21 mouse cellular contexts compared by ENCODE assay signal in the genomic region with DNA sequence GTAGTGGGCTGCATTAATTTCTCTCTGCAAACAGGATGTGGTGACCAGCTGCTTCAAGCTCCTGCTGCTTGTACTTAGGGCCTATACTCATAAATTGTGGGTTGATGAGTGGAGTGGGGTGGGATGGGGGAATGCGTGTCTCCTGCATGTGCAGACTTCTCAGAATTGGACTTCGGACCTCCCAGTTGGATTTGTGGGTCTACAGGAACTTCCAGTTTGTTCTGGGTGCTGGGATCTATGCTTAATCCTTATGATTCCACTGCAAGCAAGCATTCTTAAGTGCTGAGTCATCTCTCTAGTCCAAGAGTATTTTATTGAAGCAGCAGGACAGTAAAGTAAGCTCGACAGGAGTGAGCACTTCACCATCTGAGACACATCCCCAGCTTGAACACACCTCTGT. TPM values are rescaled to one million over a fixed set of nuclear protein-coding genes. Genes with fewer than 3 reads are reported as not detected.
DNase-seq lines count a peak whose midpoint lies in the region; ATAC-seq and TF ChIP-seq lines count a peak whose summit lies in the region.
"Had no signal": no experiment of that assay in that cellular context is flagged by ENCODE, and none has a peak within 500 bp of the region (broad histone marks: within the 10 kb centered on the region; RNA-seq: fewer than 3 reads in every experiment).

No protein-coding gene starts in this region.

- H3K27me3 ChIP-seq in limb, embryonic 14.5 days (ENCODE audit: control insufficient read depth, insufficient read depth, low read length), result no peaks in the 10 kb centered on the region
- H3K27me3 ChIP-seq in limb, embryonic 10.5 days (ENCODE audit: low read depth, poor library complexity, severe bottlenecking), result no peaks in the 10 kb centered on the region
- no peaks in the 10 kb centered on the region for H3K27me3 ChIP-seq in Patski
- no peaks in the 10 kb centered on the region for H3K27me3 ChIP-seq in intestine, embryonic 14.5 days (replicated peaks; ENCODE audit: control insufficient read depth, insufficient read depth, low read length)
- no peaks in the 10 kb centered on the region for H3K27me3 ChIP-seq in stomach, embryonic 16.5 days (ENCODE audit: control insufficient read depth, insufficient read depth, low read length)
- no peaks in the 10 kb centered on the region for H3K27me3 ChIP-seq in hindbrain, embryonic 14.5 days (ENCODE audit: control insufficient read depth, insufficient read depth, low read length)
- H3K27me3 ChIP-seq: midbrain, embryonic 12.5 days had no signal

- peak; percentile 16 for DNase-seq in limb, embryonic 14.5 days (ENCODE audit: low spot score)
- no peak for DNase-seq in limb, embryonic 10.5 days (ENCODE audit: low spot score)
- peak; percentile 39 for DNase-seq in Patski (ENCODE audit: low read depth, low spot score)
- DNase-seq in intestine, embryonic 14.5 days (ENCODE audit: low spot score), result peak; percentile 66
- no peak for DNase-seq in frontal cortex, postnatal 10 days (ENCODE audit: low spot score in 2 of 2)
- no peak for DNase-seq in hindbrain, embryonic 14.5 days (ENCODE audit: low spot score)
- no peak for DNase-seq in B cell, adult 2 months
- DNase-seq: cerebellum, adult 18-20 months; forebrain, postnatal 0 days; gastrocnemius, postnatal 14 days; kidney, postnatal 36 days; thymus, adult 2 months had no signal

- no peak overlapping the region for H3K4me3 ChIP-seq in limb, embryonic 14.5 days (replicated peaks; ENCODE audit: low read length)
- H3K4me3 ChIP-seq in limb, embryonic 10.5 days, result no peak overlapping the region
- no peak overlapping the region for H3K4me3 ChIP-seq in intestine, embryonic 14.5 days (ENCODE audit: low read depth, low read length)
- H3K4me3 ChIP-seq in stomach, embryonic 16.5 days (replicated peaks; ENCODE audit: low read length), result no peak overlapping the region
- H3K4me3 ChIP-seq in hindbrain, embryonic 14.5 days (replicated peaks; ENCODE audit: low read length), result no peak overlapping the region
- H3K4me3 ChIP-seq: erythroblast, embryonic 14.5 days; midbrain, embryonic 12.5 days had no signal

- no peak for ATAC-seq in limb, embryonic 14.5 days (ENCODE audit: low FRiP score, low read depth)
- ATAC-seq in Patski, result peak; percentile 62
- ATAC-seq in intestine, embryonic 14.5 days (replicated peaks; ENCODE audit: low FRiP score, low TSS enrichment, low read depth), result peak; percentile 79
- ATAC-seq in stomach, embryonic 16.5 days (ENCODE audit: insufficient read depth, low FRiP score), result peak; percentile 17; the same call in 1 of the 2 replicates
- no peak for ATAC-seq in hindbrain, embryonic 14.5 days (ENCODE audit: low FRiP score)
- ATAC-seq: CD4-positive, CD25-positive, alpha-beta regulatory T cell, adult 4 months; forebrain, postnatal 0 days; inflammation-experienced regulatory T-cells, adult 6 months had no signal

- no peak overlapping the region for H3K27ac ChIP-seq in limb, embryonic 14.5 days (replicated peaks; ENCODE audit: low read depth, low read length)
- H3K27ac ChIP-seq in limb, embryonic 10.5 days, result no peak overlapping the region
- H3K27ac ChIP-seq in intestine, embryonic 14.5 days (ENCODE audit: low read depth), result peak overlapping the region; percentile 16; the same call in 1 of the 2 replicates
- peak overlapping the region; percentile 41; the same call in 1 of the 2 replicates for H3K27ac ChIP-seq in stomach, embryonic 16.5 days (ENCODE audit: low read length)
- H3K27ac ChIP-seq in hindbrain, embryonic 14.5 days, result no peak overlapping the region
- H3K27ac ChIP-seq: macrophage; midbrain, embryonic 12.5 days had no signal

- H3K4me2 ChIP-seq in limb, embryonic 14.5 days (replicated peaks; ENCODE audit: low read depth, low read length, severe bottlenecking), result no peak overlapping the region
- H3K4me2 ChIP-seq in intestine, embryonic 14.5 days (ENCODE audit: low read length), result peak overlapping the region; percentile 18; the same call in 1 of the 2 replicates
- H3K4me2 ChIP-seq in stomach, embryonic 16.5 days (ENCODE audit: low read depth, low read length), result peak overlapping the region; percentile 16; the same call in 1 of the 2 replicates
- no peak overlapping the region for H3K4me2 ChIP-seq in hindbrain, embryonic 14.5 days (replicated peaks)
- H3K4me2 ChIP-seq: heart, embryonic 11.5 days; midbrain, embryonic 12.5 days had no signal

- in situ Hi-C loops in Patski (cut with MboI; ENCODE audit: low pct_unique_long_range_greater_than_20kb), result no loop called here

- POLR2A ChIA-PET in Patski (lab: Charles Lee), result interaction anchor here (0.9 to 1.0 kb wide), 2 partner anchors 13 to 25 kb away, joined by 3 read pairs; no protein-coding TSS in a partner anchor

- no peaks in the 10 kb centered on the region for H3K4me1 ChIP-seq in limb, embryonic 14.5 days (ENCODE audit: control insufficient read depth, insufficient read depth, low read length)
- no peaks in the 10 kb centered on the region for H3K4me1 ChIP-seq in limb, embryonic 10.5 days
- H3K4me1 ChIP-seq in intestine, embryonic 14.5 days (replicated peaks; ENCODE audit: control insufficient read depth, insufficient read depth, low read length), result peaks cover 15% of the 10 kb centered on the region; the same call in 1 of the 2 replicates
- H3K4me1 ChIP-seq in stomach, embryonic 16.5 days (ENCODE audit: control insufficient read depth, insufficient read depth, low read length), result peaks cover 23% of the 10 kb centered on the region
- H3K4me1 ChIP-seq in hindbrain, embryonic 14.5 days (replicated peaks; ENCODE audit: control insufficient read depth, insufficient read depth, low read length), result no peaks in the 10 kb centered on the region

- no peak for TF ChIP-seq POLR2A in limb, embryonic 14.5 days (IDR thresholded peaks at IDR 0.05; ENCODE audit: borderline replicate concordance, extremely low read depth, insufficient read depth, insufficient read length)

- H3K36me3 ChIP-seq in limb, embryonic 14.5 days (ENCODE audit: control insufficient read depth, insufficient read depth, low read length), result peaks cover 32% of the 10 kb centered on the region
- H3K36me3 ChIP-seq in limb, embryonic 10.5 days, result peaks cover 67% of the 10 kb centered on the region
- peaks cover 30% of the 10 kb centered on the region for H3K36me3 ChIP-seq in intestine, embryonic 14.5 days (ENCODE audit: control insufficient read depth, insufficient read depth, low read length)
- H3K36me3 ChIP-seq in stomach, embryonic 16.5 days (ENCODE audit: control insufficient read depth, insufficient read depth, low read length), result no peaks in the 10 kb centered on the region; the same call in 1 of the 2 replicates
- peaks cover 39% of the 10 kb centered on the region for H3K36me3 ChIP-seq in hindbrain, embryonic 14.5 days (replicated peaks; ENCODE audit: control insufficient read depth, insufficient read depth)

- no peak overlapping the region for H3K9ac ChIP-seq in limb, embryonic 14.5 days (ENCODE audit: low read depth, low read length, severe bottlenecking)
- no peak overlapping the region for H3K9ac ChIP-seq in intestine, embryonic 14.5 days (ENCODE audit: low read length)
- 0 out of 2 replicates have a peak overlapping the region, but pooled peaks have one; percentile 2 for H3K9ac ChIP-seq in stomach, embryonic 16.5 days (ENCODE audit: low read length)
- H3K9ac ChIP-seq in hindbrain, embryonic 14.5 days, result no peak overlapping the region
- H3K9ac ChIP-seq: forebrain, postnatal 0 days; midbrain, embryonic 12.5 days had no signal

- WGBS in limb, embryonic 14.5 days, result 46% methylated on average over 3 of the region's 3 CpGs
- WGBS in limb, embryonic 10.5 days, result 79% methylated on average over 3 of the region's 3 CpGs
- 28% methylated on average over 3 of the region's 3 CpGs for WGBS in intestine, embryonic 14.5 days
- WGBS in stomach, embryonic 16.5 days, result 39% methylated on average over 3 of the region's 3 CpGs
- WGBS in hindbrain, embryonic 14.5 days, result 77% methylated on average over 3 of the region's 3 CpGs

- TF ChIP-seq CTCF in Patski (IDR thresholded peaks at IDR 0.05), result no peak

- H3K9me3 ChIP-seq in limb, embryonic 14.5 days (ENCODE audit: control insufficient read depth, low read length), result no peaks in the 10 kb centered on the region
- H3K9me3 ChIP-seq in limb, embryonic 10.5 days (replicated peaks), result no peaks in the 10 kb centered on the region
- no peaks in the 10 kb centered on the region for H3K9me3 ChIP-seq in intestine, embryonic 14.5 days (ENCODE audit: control insufficient read depth, low read length)
- H3K9me3 ChIP-seq in stomach, embryonic 16.5 days (replicated peaks; ENCODE audit: control insufficient read depth, low read length), result no peaks in the 10 kb centered on the region
- no peaks in the 10 kb centered on the region for H3K9me3 ChIP-seq in hindbrain, embryonic 14.5 days (ENCODE audit: control insufficient read depth, low read length)
- H3K9me3 ChIP-seq: midbrain, embryonic 12.5 days had no signal

- CTCF ChIA-PET in Patski (lab: Charles Lee), result interaction anchor here (1.3 kb wide), 1 partner anchor 8 kb away, joined by 3 read pairs; no protein-coding TSS in a partner anchor

RNA-seq across cellular contexts. Expression of a gene that starts 23.6 kb away (rescaled TPM):
- 38.1 TPM in 2 replicates for polyA plus RNA-seq in limb, embryonic 14.5 days (2012; rRNA removed)
- polyA plus RNA-seq in limb, embryonic 14.5 days (2014; fragmentation: Nextera tagmentation; extraction: Ambion mirVana), result 83.5 and 100 TPM in 2 replicates
- 67.1 and 81.9 TPM in 2 replicates for polyA plus RNA-seq in limb, embryonic 10.5 days (2016; fragmentation: Nextera tagmentation; extraction: Ambion mirVana)
- 34.3 TPM for polyA plus RNA-seq in Patski (2021)
- polyA plus RNA-seq in intestine, embryonic 14.5 days (2014; fragmentation: Nextera tagmentation; extraction: Ambion mirVana), result 54.2 and 59.9 TPM in 2 replicates
- polyA plus RNA-seq in stomach, embryonic 16.5 days (2015; fragmentation: Nextera tagmentation; extraction: Ambion mirVana), result 48.4 and 51.7 TPM in 2 replicates
- 83.0 TPM in 2 replicates for polyA plus RNA-seq in hindbrain, embryonic 14.5 days (2014; fragmentation: Nextera tagmentation; extraction: Ambion mirVana)

RNA-seq across cellular contexts. Expression of a gene that starts 34.1 kb away (rescaled TPM):
- polyA plus RNA-seq in limb, embryonic 14.5 days (2012; rRNA removed), result 0.10 and 0.15 TPM in 2 replicates
- not detected in 2 replicates for polyA plus RNA-seq in limb, embryonic 14.5 days (2014; fragmentation: Nextera tagmentation; extraction: Ambion mirVana)
- polyA plus RNA-seq in limb, embryonic 10.5 days (2016; fragmentation: Nextera tagmentation; extraction: Ambion mirVana), result not detected in 2 replicates
- not detected for polyA plus RNA-seq in Patski (2021)
- not detected in 2 replicates for polyA plus RNA-seq in intestine, embryonic 14.5 days (2014; fragmentation: Nextera tagmentation; extraction: Ambion mirVana)
- not detected in 2 replicates for polyA plus RNA-seq in stomach, embryonic 16.5 days (2015; fragmentation: Nextera tagmentation; extraction: Ambion mirVana)
- polyA plus RNA-seq in hindbrain, embryonic 14.5 days (2014; fragmentation: Nextera tagmentation; extraction: Ambion mirVana), result not detected in 2 replicates
- polyA plus RNA-seq: CD4-positive, CD25-positive, alpha-beta regulatory T cell, adult 4 months; erythroblast, embryonic 14.5 days; forebrain, postnatal 0 days; heart, embryonic 11.5 days; inflammation-experienced regulatory T-cells, adult 6 months; limb, embryonic 11.5 days; liver, embryonic 16.5 days; macrophage; midbrain, embryonic 12.5 days; thymus, adult 2 months had no signal

Comparison
In these comparisons a context has a peak if more than half of its experiments do, and no peak if none do; other contexts are left out.
1. DNase-seq: peak in limb, embryonic 14.5 days (single experiment), Patski (single experiment) and intestine, embryonic 14.5 days (single experiment); none in limb, embryonic 10.5 days (single experiment), frontal cortex, postnatal 10 days (0 of 2), hindbrain, embryonic 14.5 days (single experiment) and B cell, adult 2 months (0 of 2).
2. ATAC-seq: peak in Patski (single experiment), intestine, embryonic 14.5 days (single experiment) and stomach, embryonic 16.5 days (single experiment); none in limb, embryonic 14.5 days (single experiment) and hindbrain, embryonic 14.5 days (single experiment).
3. H3K27ac ChIP-seq: peak in intestine, embryonic 14.5 days (single experiment) and stomach, embryonic 16.5 days (single experiment); none in limb, embryonic 14.5 days (single experiment), limb, embryonic 10.5 days (single experiment) and hindbrain, embryonic 14.5 days (single experiment).
4. H3K4me2 ChIP-seq: peak in intestine, embryonic 14.5 days (single experiment) and stomach, embryonic 16.5 days (single experiment); none in limb, embryonic 14.5 days (single experiment) and hindbrain, embryonic 14.5 days (single experiment).